Mouse (Mus musculus) urinary bladder, adult 2 months (tissue): ENCODE data around the gene Nup153. TPM values are rescaled to one million over a fixed set of nuclear protein-coding genes. Genes with fewer than 3 reads are reported as not detected.

Experiments
- DNase-seq: peaks from one replicate; pipeline ENCODE4 v3.0.0; 2022; ENCODE audit warnings: low spot score
- polyA plus RNA-seq: library from polyadenylated mRNA; depleted of rRNA; stranded (reverse); fragments of >200 nt; gene quantifications from 2 replicates; pipeline ENCODE4 v1.2.3, GENCODE M21; 2012; rRNA removed

Nup153 gene
- polyA plus RNA-seq, 1 experiment = 36.7 TPM

GRCm38 (mm10) chr13:46669620-46670271 lies 58.0 kb downstream of the Nup153 start:
- DNase-seq = peak; percentile 29

- peak; percentile 90 for DNase-seq
Measured at GRCm38 (mm10) chr13:46669048-46669619, 58.6 kb downstream of the Nup153 start, which contains the start of gene Fam8a1. Fam8a1 (plus strand) TSS chr13:46669522.

- DNase-seq = no peak
Measured at GRCm38 (mm10) chr13:46663461-46663964, 64.2 kb downstream of the Nup153 start.

- no peak for DNase-seq
Measured at GRCm38 (mm10) chr13:46659211-46659610, 68.5 kb downstream of the Nup153 start.

GRCm38 (mm10) chr13:46654566-46654965 lies 73.2 kb downstream of the Nup153 start:
- no peak for DNase-seq

GRCm38 (mm10) chr13:46653671-46654070 lies 74.1 kb downstream of the Nup153 start:
- DNase-seq = no peak

- no peak for DNase-seq
Measured at GRCm38 (mm10) chr13:46652671-46653070, 75.1 kb downstream of the Nup153 start.

- DNase-seq = no peak
Measured at GRCm38 (mm10) chr13:46651853-46652252, 75.9 kb downstream of the Nup153 start.

- DNase-seq = no peak
Measured at GRCm38 (mm10) chr13:46645476-46645875, 82.3 kb downstream of the Nup153 start.

- no peak for DNase-seq
Measured at GRCm38 (mm10) chr13:46644175-46644574, 83.6 kb downstream of the Nup153 start.

- DNase-seq = no peak
Measured at GRCm38 (mm10) chr13:46642318-46642717, 85.4 kb downstream of the Nup153 start.

GRCm38 (mm10) chr13:46640608-46641468 lies 86.9 kb downstream of the Nup153 start:
- DNase-seq = no peak

- DNase-seq = no peak
Measured at GRCm38 (mm10) chr13:46634133-46634488, 93.6 kb downstream of the Nup153 start.

GRCm38 (mm10) chr13:46633320-46634132 lies 94.2 kb downstream of the Nup153 start:
- no peak for DNase-seq

GRCm38 (mm10) chr13:46632796-46633195 lies 94.9 kb downstream of the Nup153 start:
- DNase-seq = no peak

Other genes with a start within 250 kb of the Nup153 start
- 101 and 119 TPM in 2 replicates for gene Cap2, start 226.1 kb downstream of the Nup153 start, polyA plus RNA-seq
- gene Fam8a1, start 58.4 kb downstream of the Nup153 start, polyA plus RNA-seq = 52.6 and 56.8 TPM in 2 replicates
- gene Kif13a, start 201.9 kb upstream of the Nup153 start, polyA plus RNA-seq = 25.5 and 35.3 TPM in 2 replicates